Mouse (Mus musculus) natural killer cell, adult 2 months (primary cell): ENCODE data around the gene Socs4.

Source experiments
- DNase-seq, 2 experiments: peaks; one replicate each; pipeline ENCODE4 v3.0.0; 2022; ENCODE audit warnings: low spot score in 2 of 2

Socs4 gene

GRCm38 (mm10) chr14:47276637-47277393 is at the start of gene Socs4, which contains the start of gene Wdhd1:
Socs4 (plus strand) TSS chr14:47276931.
Wdhd1 (minus strand) TSS chr14:47276857.
- peak; percentile 93 to 95 for DNase-seq

- no peak for DNase-seq
These were observed 46.8 kb upstream of the Socs4 start for GRCm38 (mm10) chr14:47229796-47230376.

- DNase-seq: no peak
These were observed 43.1 kb upstream of the Socs4 start for GRCm38 (mm10) chr14:47233602-47234001.

GRCm38 (mm10) chr14:47234032-47234431 is 42.7 kb upstream of the Socs4 start:
- no peak for DNase-seq

- DNase-seq: no peak
These were observed 42.0 kb upstream of the Socs4 start for GRCm38 (mm10) chr14:47234526-47235250.

- DNase-seq: no peak
These were observed 40.2 kb upstream of the Socs4 start for GRCm38 (mm10) chr14:47236491-47236890.

GRCm38 (mm10) chr14:47237286-47237685 is 39.4 kb upstream of the Socs4 start:
- DNase-seq: no peak

GRCm38 (mm10) chr14:47240600-47240999 is 36.1 kb upstream of the Socs4 start:
- no peak for DNase-seq

- no peak for DNase-seq
These were observed 35.7 kb upstream of the Socs4 start for GRCm38 (mm10) chr14:47241046-47241445.

- no peak for DNase-seq
These were observed 34.0 kb upstream of the Socs4 start for GRCm38 (mm10) chr14:47242753-47243152.

- no peak for DNase-seq
These were observed 26.9 kb upstream of the Socs4 start for GRCm38 (mm10) chr14:47249839-47250238.

GRCm38 (mm10) chr14:47264866-47265265 is 11.9 kb upstream of the Socs4 start:
- no peak for DNase-seq

GRCm38 (mm10) chr14:47265829-47266228 is 10.9 kb upstream of the Socs4 start:
- DNase-seq: no peak

GRCm38 (mm10) chr14:47269056-47269455 is 7.7 kb upstream of the Socs4 start:
- DNase-seq: no peak

GRCm38 (mm10) chr14:47269706-47270105 is 7.0 kb upstream of the Socs4 start:
- DNase-seq: no peak

GRCm38 (mm10) chr14:47273751-47274150 is 3.0 kb upstream of the Socs4 start:
- no peak for DNase-seq

- no peak for DNase-seq
These were observed 1.3 kb upstream of the Socs4 start for GRCm38 (mm10) chr14:47275417-47275816.

- DNase-seq: peak in 1 of 2 experiments; percentile 44
These were observed 611 bp upstream of the Socs4 start for GRCm38 (mm10) chr14:47276036-47276603.

- DNase-seq: no peak
These were observed 2.3 kb downstream of the Socs4 start for GRCm38 (mm10) chr14:47279058-47279457.

GRCm38 (mm10) chr14:47281535-47281934 is 4.8 kb downstream of the Socs4 start:
- DNase-seq: no peak

GRCm38 (mm10) chr14:47283568-47283967 is 6.8 kb downstream of the Socs4 start:
- DNase-seq: no peak

- no peak for DNase-seq
These were observed 8.5 kb downstream of the Socs4 start for GRCm38 (mm10) chr14:47285271-47285670.
